Mouse (Mus musculus) megakaryocyte, embryonic 14.5 days (primary cell): ENCODE results near the gene Micall2.

ENCODE experiments used
- FLI1 ChIP-seq: IDR thresholded peaks from 2 replicates; pipeline ENCODE4 v1.6.1; 2012; ENCODE audit warnings: low read length, inconsistent platforms, mixed read lengths
- GATA1 ChIP-seq: IDR thresholded peaks from 3 replicates; pipeline ENCODE4 v1.6.1; 2012; ENCODE audit warnings: mixed read lengths, low read length, inconsistent platforms, borderline replicate concordance

- TF ChIP-seq GATA1 (no peak), FLI1 (no peak)
Observed at GRCm38 (mm10) chr5:139764296-139764695, 28.2 kb upstream of the Micall2 start.
